Mouse (Mus musculus): Measurements from ENCODE around the gene Pdxdc1.

GRCm38 (mm10) chr16:13921063-13921462 lies 18.1 kb upstream of the Pdxdc1 start:
- TF ChIP-seq ZNF384 (IDR thresholded peaks at IDR 0.05; ENCODE audit: low read depth, low read length) (no peak), HCFC1 (IDR thresholded peaks at IDR 0.05; ENCODE audit: borderline replicate concordance, insufficient read depth, low read length) (no peak), ZC3H11A (IDR thresholded peaks at IDR 0.05; ENCODE audit: borderline replicate concordance, low read depth, low read length) (peak; percentile 95)
